Mouse (Mus musculus) liver, postnatal 0 days (tissue): Measurements from ENCODE around the gene Kdm4b. TPM values are rescaled to one million over a fixed set of nuclear protein-coding genes. Genes with fewer than 3 reads are reported as not detected.
A peak's percentile ranks its signal among the peaks of the same experiment; 100 is the strongest.

ENCODE experiments used
- ATAC-seq: fragments of 200-750 bp; cut with Nextera tagmentation; 2 replicates; pipeline ENCODE4 v1.8.0; 2017; ENCODE audit warnings: mild to moderate bottlenecking, moderate library complexity
- DNase-seq: peaks from one replicate; pipeline ENCODE4 v3.0.0-alpha.2; 2016
- H3K27ac ChIP-seq: fragments of 300-500 bp; sonication (generic); 2 replicates; pipeline ENCODE4 v1.5.1; 2014; ENCODE audit warnings: antibody characterized with exemption, moderate library complexity, mild to moderate bottlenecking, low read depth
- H3K27me3 ChIP-seq: fragments of 300-500 bp; sonication (generic); 2 replicates; pipeline ENCODE4 v1.6.1; 2014; ENCODE audit warnings: low read length, control low read depth, mixed read lengths; ENCODE audit not compliant: insufficient read depth
- H3K36me3 ChIP-seq: fragments of 300-500 bp; sonication (generic); replicated peaks from 2 replicates; pipeline ENCODE4 v1.6.1; 2014; ENCODE audit warnings: mild to moderate bottlenecking, control low read depth, low read length, moderate library complexity, mixed read lengths; ENCODE audit not compliant: insufficient read depth
- H3K4me1 ChIP-seq: fragments of 300-500 bp; sonication (generic); 2 replicates; pipeline ENCODE4 v1.6.1; 2014; ENCODE audit warnings: antibody characterized with exemption, mild to moderate bottlenecking, control low read depth; ENCODE audit not compliant: insufficient read depth
- H3K4me2 ChIP-seq: fragments of 300-500 bp; sonication (generic); 2 replicates; pipeline ENCODE4 v1.6.1; 2014; ENCODE audit warnings: low read depth, mild to moderate bottlenecking, low read length, moderate library complexity, mixed read lengths
- H3K4me3 ChIP-seq: fragments of 300-500 bp; sonication (generic); 2 replicates; pipeline ENCODE4 v1.5.1; 2014; ENCODE audit warnings: low read depth, low read length
- H3K9ac ChIP-seq: fragments of 300-500 bp; sonication (generic); replicated peaks from 2 replicates; pipeline ENCODE4 v1.6.1; 2014; ENCODE audit warnings: mild to moderate bottlenecking, moderate library complexity
- H3K9me3 ChIP-seq: fragments of 300-500 bp; sonication (generic); 2 replicates; pipeline ENCODE4 v1.6.1; 2016; ENCODE audit warnings: mild to moderate bottlenecking, control low read depth, low read length, mixed read lengths
- CTCF ChIP-seq: sonication (generic); IDR thresholded peaks from 2 replicates; pipeline ENCODE4 v1.5.1; 2016; ENCODE audit warnings: antibody characterized with exemption, low read depth
- EP300 ChIP-seq: IDR thresholded peaks from 2 replicates; pipeline ENCODE4 v1.6.1; 2016; ENCODE audit warnings: antibody characterized with exemption, low read depth, mild to moderate bottlenecking
- WGBS: fragments of 180-500 bp; shearing (Covaris S2); extraction: QIAGEN DNeasy Blood & Tissue Kit; methylation state at CpG from one replicate; pipeline ENCODE4 v1.1.7; 2014; ENCODE audit not compliant: insufficient replicate concordance; 5-methylcytosine and 5-hydroxymethylcytosine counted together
- polyA plus RNA-seq: library from polyadenylated mRNA; unstranded; fragments of >200 nt; fragmentation: Nextera tagmentation; extraction: Ambion mirVana; gene quantifications from 2 replicates; pipeline ENCODE4 v1.2.1, GENCODE M21; 2015

Gene Kdm4b
- polyA plus RNA-seq, 1 experiment from 2014 or later = 5.8 TPM

DNA sequence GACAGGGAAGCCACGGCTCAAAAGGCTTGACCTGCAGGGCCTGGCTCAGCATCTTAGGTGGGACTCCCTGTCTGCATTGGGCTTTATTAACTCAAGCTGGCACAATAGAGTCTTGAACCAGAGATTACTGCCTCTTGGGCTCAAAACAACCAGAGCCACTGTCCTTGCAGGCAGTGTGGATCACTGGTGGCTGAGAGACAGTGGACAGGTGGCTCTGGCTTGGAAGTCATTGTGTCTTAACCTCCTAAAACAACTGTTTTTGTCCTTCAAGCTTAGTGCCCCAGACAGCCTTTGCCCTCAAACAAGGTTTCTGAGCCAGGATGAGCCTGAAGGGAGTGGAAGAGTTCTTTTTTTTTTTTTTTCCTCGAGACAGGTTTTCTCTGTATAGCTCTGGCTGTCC is 19.5 kb downstream of the Kdm4b start:
- H3K27ac ChIP-seq = no peak overlapping the region
- H3K4me1 ChIP-seq = peaks cover 8% of the 10 kb centered on the region
- TF ChIP-seq CTCF (no peak), EP300 (no peak)
- no peaks in the 10 kb centered on the region for H3K9me3 ChIP-seq
- WGBS = 85% methylated on average over 2 of the region's 2 CpGs
- no peak overlapping the region for H3K4me2 ChIP-seq
- no peak overlapping the region for H3K4me3 ChIP-seq
- no peaks in the 10 kb centered on the region for H3K27me3 ChIP-seq
- no peak overlapping the region for H3K9ac ChIP-seq
- H3K36me3 ChIP-seq = no peaks in the 10 kb centered on the region
- DNase-seq = no peak
- ATAC-seq = no peak

GRCm38 (mm10) chr17:56348128-56348527 is 22.3 kb downstream of the Kdm4b start:
- no peak overlapping the region for H3K9ac ChIP-seq
- peak; percentile 58 for ATAC-seq
- H3K4me1 ChIP-seq = peaks cover 8% of the 10 kb centered on the region
- no peak overlapping the region for H3K4me3 ChIP-seq
- no peak overlapping the region for H3K27ac ChIP-seq
- WGBS = 49% methylated on average over 4 of the region's 4 CpGs
- no peak overlapping the region for H3K4me2 ChIP-seq
- no peak for TF ChIP-seq CTCF
- DNase-seq = no peak
- H3K36me3 ChIP-seq = no peaks in the 10 kb centered on the region
- no peaks in the 10 kb centered on the region for H3K27me3 ChIP-seq
- no peaks in the 10 kb centered on the region for H3K9me3 ChIP-seq

GRCm38 (mm10) chr17:56348586-56348985 is 22.7 kb downstream of the Kdm4b start:
- H3K27ac ChIP-seq = no peak overlapping the region
- H3K27me3 ChIP-seq = no peaks in the 10 kb centered on the region
- H3K9ac ChIP-seq = no peak overlapping the region
- H3K9me3 ChIP-seq = no peaks in the 10 kb centered on the region
- no peak overlapping the region for H3K4me2 ChIP-seq
- peaks cover 4% of the 10 kb centered on the region for H3K4me1 ChIP-seq
- H3K4me3 ChIP-seq = no peak overlapping the region
- TF ChIP-seq CTCF = no peak
- TF ChIP-seq EP300 = no peak
- 0 out of 2 replicates have a peak, but pooled peaks cover 3% of the 10 kb centered on the region for H3K36me3 ChIP-seq
- ATAC-seq (peak; percentile 30; the same call in 1 of the 2 replicates), DNase-seq (no peak)

GRCm38 (mm10) chr17:56350694-56351093 is 24.8 kb downstream of the Kdm4b start:
- TF ChIP-seq EP300 (no peak), CTCF (peak; percentile 96)
- DNase-seq = peak; percentile 86
- Histone ChIP-seq H3K27ac (no peak overlapping the region), H3K9ac (no peak overlapping the region), H3K4me2 (no peak overlapping the region), H3K36me3 (peaks cover 7% of the 10 kb centered on the region), H3K9me3 (no peaks in the 10 kb centered on the region), H3K4me1 (peaks cover 4% of the 10 kb centered on the region), H3K27me3 (no peaks in the 10 kb centered on the region), H3K4me3 (no peak overlapping the region)
- ATAC-seq = peak; percentile 69
- 20% methylated on average over 2 of the region's 2 CpGs for WGBS

GRCm38 (mm10) chr17:56356921-56357885 is 31.3 kb downstream of the Kdm4b start:
- no peak overlapping the region for H3K4me2 ChIP-seq
- H3K4me3 ChIP-seq = no peak overlapping the region
- no peak overlapping the region for H3K27ac ChIP-seq
- TF ChIP-seq CTCF (peak; percentile 96), EP300 (no peak)
- H3K4me1 ChIP-seq = no peaks in the 10 kb centered on the region
- no peak overlapping the region for H3K9ac ChIP-seq
- WGBS = 57% methylated on average over 9 of the region's 9 CpGs
- H3K36me3 ChIP-seq = peaks cover 21% of the 10 kb centered on the region
- ATAC-seq (peak; percentile 54), DNase-seq (peak; percentile 73)
- no peaks in the 10 kb centered on the region for H3K27me3 ChIP-seq
- H3K9me3 ChIP-seq = no peaks in the 10 kb centered on the region

DNA sequence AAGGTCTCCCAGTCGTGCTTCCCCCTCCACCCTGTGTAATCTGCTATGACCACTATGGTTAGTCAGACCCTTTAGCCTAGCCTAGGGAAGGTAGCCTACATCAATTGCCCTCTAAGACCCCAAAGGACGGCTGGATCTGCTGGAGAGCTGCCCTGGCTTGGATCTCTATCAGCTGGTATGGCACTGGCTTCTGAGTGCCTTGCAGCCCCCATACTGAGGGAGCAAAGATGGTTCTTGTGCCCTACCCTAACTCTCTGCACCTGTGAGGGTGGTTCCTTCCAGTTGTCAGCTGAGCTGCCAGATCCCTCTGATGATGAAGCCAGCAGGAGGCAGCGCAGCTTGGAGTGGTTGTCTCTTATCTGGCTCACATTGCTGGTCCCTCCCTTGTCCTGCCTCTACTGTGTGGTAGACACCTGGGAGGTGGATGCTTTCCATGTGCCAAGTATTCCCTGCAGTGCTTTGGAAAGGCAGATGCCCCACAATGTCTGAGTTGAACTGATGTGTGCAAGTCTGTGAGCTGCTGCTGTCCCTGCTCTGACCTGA is 33.4 kb downstream of the Kdm4b start:
- DNase-seq = no peak
- TF ChIP-seq CTCF = 0 out of 2 replicates have a peak, but pooled peaks have one; percentile 18
- no peak for TF ChIP-seq EP300
- no peaks in the 10 kb centered on the region for H3K9me3 ChIP-seq
- no peak overlapping the region for H3K4me2 ChIP-seq
- WGBS = 58% methylated on average over 3 of the region's 3 CpGs
- H3K9ac ChIP-seq = no peak overlapping the region
- peaks cover 21% of the 10 kb centered on the region for H3K36me3 ChIP-seq
- no peak for ATAC-seq
- H3K27me3 ChIP-seq = no peaks in the 10 kb centered on the region
- no peaks in the 10 kb centered on the region for H3K4me1 ChIP-seq
- H3K4me3 ChIP-seq = no peak overlapping the region
- H3K27ac ChIP-seq = no peak overlapping the region
